Mouse (Mus musculus): ENCODE data around the gene Krt35.

DNA sequence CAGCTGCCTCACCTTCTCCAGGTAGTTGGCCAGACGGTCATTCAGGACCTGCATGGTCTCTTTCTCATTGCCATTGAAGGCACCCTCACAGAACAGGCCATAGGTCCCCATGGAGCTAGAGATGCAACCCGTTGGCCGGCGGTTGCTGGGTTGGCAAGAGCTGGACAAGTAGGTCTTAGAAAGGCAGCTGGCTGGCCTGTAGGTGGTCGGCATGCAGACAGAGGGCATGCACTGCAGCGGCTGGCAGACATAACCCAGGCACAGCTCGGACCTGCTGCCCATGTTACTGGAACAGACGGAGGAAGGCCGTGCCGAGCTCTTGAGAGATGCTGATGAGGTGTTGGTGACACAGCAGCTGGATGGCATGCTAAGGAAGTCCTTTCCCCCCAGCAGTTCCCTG, 8.2 kb downstream of the Krt35 start, which contains the start of gene Krt32:
- TF ChIP-seq CTCF (IDR thresholded peaks at IDR 0.05; ENCODE audit: low read depth) (no peak), EP300 (IDR thresholded peaks at IDR 0.05; ENCODE audit: low read depth) (no peak)
